Mouse (Mus musculus): ENCODE results near the gene Samd1.
A peak's percentile ranks its signal among the peaks of the same experiment; 100 is the strongest.
"Not testable (repeated sequence)": the region's sequence is repeated elsewhere in the genome, so short reads cannot be mapped to it uniquely, and the experiment has no call there.

Gene Samd1

DNA sequence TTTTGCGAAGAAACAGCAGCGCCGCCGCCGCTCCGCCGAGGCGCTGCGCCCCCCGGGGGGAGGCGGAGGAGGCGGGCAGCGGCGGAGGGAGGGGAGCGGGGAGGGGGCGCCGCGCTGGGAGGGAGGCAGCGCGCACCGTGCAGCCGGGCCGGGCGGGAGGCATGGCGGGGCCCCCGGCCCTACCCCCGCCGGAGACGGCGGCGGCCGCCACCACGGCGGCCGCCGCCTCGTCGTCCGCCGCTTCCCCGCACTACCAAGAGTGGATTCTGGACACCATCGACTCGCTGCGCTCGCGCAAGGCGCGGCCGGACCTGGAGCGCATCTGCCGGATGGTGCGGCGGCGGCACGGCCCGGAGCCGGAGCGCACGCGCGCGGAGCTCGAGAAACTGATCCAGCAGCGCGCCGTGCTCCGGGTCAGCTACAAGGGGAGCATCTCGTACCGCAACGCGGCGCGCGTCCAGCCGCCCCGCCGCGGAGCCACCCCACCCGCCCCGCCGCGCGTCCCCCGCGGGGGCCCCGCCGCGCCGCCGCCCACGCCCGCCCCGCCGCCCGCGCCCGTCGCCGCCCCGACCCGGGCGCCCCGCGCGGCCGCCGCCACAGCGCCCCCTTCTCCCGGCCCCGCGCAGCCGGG, at the start of gene Samd1:
TSS of gene Samd1 (plus strand) at position 162 of the 631 bp plus-strand sequence.
- peak; percentile 72 to 75 for DNase-seq

DNA sequence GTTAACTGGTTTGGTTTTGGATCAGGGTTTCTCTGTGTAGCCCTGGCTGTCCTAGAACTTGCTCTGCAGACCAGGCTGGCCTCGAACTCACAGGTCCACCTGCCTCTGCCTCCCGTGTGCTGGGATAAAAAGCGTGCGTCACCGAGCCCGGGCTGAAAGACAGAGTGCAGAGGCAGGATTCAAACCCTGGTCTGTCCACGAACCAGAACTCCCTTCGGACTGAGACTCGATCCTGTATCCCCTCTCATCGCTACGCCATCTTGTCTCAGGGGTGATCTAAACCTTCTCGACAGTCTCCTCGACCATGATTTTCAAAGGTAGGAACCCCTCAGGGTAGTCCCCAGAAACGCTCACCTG, 42.7 kb upstream of the Samd1 start:
- peak in 1 of 2 experiments; percentile 46 for DNase-seq

GRCm38 (mm10) chr8:83955106-83955957, 42.1 kb upstream of the Samd1 start, which contains the start of the genes Gm10644 and Asf1b:
Gene Gm10644, minus strand, starts transcription at chr8:83955205.
Gene Asf1b, plus strand, starts transcription at chr8:83955507.
- peak; percentile 99 for DNase-seq

- peak in 1 of 2 experiments; percentile 32 for DNase-seq
Measured at GRCm38 (mm10) chr8:83955958-83956218, 41.6 kb upstream of the Samd1 start.

DNA sequence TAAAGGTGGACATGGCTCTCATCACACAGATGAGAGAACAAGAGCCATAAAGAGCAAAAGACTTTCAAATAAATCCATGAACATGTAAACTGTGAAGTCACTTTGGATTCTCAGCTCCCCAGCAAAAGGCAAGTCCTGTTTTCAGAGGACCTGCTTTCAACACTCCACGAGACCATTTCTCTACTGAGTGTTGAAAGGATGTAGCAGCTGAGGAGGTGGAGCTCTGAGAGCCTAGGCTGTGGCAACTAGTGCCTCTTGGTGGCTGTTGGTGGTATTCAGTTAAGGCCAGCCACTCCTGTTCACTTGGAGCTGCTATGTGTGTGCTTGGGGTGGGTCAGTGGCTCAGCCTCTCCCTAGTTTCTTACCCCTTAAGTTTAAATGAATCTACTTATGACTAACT, 40.7 kb upstream of the Samd1 start:
- peak in 1 of 2 experiments; percentile 30 for DNase-seq

GRCm38 (mm10) chr8:83964015-83964765, 33.3 kb upstream of the Samd1 start:
- no peak for DNase-seq

DNA sequence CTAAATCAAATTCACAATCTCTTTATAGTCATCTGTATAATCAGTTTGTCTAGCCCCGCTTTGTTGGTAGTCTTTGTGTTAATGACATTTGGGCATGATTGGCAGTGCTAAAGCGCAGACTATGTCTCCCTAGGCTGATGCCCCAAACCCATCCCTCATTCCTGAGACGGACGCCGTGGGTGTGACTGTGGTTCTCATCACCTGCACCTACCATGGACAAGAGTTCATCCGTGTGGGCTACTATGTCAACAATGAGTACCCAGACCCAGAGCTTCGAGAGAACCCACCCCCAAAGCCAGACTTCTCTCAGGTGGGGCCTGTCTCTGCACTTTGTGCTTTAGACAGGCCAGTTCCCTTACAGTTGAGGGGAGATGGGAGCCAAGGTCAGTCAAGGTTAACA, 29.8 kb upstream of the Samd1 start:
- no peak for DNase-seq

DNA sequence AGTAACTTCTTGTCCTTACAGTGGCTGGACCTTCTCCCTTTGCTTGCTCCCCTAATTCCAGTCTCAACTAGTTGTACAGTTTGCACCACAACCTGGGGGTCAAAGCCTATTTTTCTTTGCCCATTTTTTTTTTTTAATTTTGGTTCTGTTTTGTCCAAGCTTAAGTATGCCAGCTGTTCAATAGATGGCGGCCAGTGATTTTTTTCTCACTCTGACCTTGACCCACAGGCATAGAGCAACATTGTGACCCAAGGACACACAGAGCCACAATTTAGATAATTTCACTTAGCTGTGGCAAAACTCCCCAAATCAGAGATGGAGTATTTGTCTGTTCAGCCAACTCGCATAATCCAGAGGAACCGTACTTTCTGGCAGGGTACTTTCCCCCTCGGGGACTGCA, 26.4 kb upstream of the Samd1 start:
- no peak for DNase-seq

DNA sequence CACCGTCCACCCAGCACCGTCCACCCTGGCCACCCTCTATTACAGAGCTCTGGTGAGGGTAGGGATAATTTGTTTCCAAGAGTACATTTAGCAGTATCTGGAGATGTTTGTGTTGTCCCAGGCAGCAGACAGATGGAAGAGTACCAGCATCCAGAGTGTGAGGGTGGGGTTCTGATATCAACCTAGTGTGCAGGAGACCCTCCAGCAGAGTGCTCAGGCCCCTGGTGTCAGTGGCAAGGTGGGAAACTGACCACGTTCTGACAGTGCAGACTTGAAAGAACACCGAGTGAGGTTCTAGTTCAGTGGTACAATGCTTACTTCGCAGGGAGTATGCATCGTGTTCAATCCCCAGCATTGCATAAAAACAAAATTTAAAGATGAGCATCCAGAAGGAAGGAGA, 25.8 kb upstream of the Samd1 start:
- no peak for DNase-seq

DNA sequence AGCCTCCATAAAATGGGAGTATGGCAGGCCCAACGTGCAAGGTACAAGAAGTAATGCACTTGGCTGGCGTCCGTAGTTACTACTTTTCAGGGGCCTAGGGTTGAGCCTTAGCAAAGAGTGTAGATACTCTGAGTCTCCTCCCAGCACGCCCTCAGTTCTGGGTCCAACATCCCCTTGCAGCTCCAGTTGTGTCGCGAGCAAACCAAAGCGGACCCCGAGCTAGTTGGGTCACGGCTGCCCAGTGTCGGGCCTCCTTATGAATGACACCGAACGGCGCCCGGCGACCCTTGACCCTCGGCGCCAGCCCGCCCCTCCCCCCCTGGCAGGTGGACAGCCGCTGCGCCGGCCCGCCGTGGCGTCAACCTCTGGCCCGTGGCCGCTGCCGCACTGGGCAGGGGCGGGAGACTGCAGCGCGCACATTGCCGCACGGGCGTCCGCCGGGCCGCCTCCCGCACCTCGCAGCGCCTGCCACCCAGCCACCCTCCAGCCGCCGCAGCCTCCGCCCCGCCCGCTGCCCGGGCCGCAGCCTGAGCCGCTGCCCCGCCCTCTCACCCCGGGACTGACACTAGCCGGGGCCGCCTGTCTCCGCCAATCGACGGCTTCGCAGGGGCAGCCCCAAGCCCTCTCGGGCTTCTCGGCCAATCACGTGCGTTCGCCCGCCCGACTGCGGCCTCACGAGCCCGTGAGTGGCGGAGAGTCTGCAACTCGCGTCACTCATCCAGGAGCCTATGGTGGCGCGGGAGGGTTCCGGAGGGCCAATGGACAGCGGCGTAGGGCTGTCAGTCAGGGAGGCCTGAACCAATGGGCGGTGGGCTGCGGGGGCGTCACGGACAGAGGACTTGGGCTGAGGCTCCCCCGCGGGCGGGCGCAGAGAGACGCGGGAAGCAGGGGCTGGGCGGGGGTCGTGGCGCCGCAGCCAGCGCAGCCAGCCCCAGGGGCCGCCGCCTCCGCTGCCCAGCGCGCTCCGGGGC, 25.0 kb upstream of the Samd1 start, which contains the start of gene Prkaca:
TSS of gene Prkaca (plus strand) at position 844 of the 971 bp plus-strand sequence.
- peak; percentile 99 for DNase-seq

- DNase-seq = peak; percentile 76 to 77
Measured at GRCm38 (mm10) chr8:83973161-83974031, 24.1 kb upstream of the Samd1 start.

DNA sequence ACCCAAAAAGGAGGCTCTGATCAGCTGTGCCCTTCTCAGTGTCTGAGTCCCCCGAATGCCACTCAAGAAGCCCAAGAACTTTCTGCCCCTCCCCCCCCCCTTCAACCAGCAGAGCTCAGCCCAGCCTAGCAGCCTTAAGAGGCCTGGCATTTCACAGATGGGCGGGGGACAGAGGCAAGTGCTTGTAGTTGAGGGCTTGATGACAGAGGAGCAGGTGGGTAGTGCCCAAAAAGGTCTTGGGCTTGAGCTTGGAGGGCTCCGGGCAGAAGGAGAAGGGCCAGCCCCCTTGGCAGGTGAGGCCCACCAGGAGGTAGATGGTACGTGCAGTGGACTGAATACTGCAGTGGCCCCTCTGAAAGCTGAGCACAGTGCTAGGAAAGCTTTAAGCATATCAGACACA, 23.0 kb upstream of the Samd1 start:
- peak in 1 of 2 experiments; percentile 24 for DNase-seq

DNA sequence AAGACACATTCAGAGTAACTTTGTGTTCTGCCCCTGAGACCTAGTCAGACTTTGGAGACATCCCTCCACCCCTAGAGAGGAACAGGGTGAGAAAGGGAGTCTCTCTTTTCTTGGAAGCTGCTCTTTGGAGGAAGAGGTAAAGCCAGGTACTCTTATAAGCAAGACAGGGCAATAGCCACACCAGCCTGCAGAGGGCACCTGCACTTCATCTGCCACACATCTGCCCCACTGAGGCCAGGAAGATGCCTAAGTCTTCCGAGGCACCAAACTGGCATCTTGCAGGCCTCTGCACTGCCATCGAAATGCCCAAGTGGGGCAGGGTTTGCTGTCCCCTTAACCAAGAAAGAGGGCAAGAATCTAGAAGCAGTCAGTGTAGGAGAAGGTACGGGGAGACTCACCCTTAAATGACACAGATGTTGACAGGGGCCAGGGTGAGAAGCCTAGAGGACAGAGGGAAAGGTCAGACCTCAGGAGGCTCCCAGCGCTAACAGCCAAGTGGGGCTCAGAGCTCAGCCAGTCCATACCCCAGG, 21.3 kb upstream of the Samd1 start:
- DNase-seq = no peak

- peak in 1 of 2 experiments; percentile 29 for DNase-seq
Measured at GRCm38 (mm10) chr8:83976779-83977350, 20.6 kb upstream of the Samd1 start.

- DNase-seq = no peak
Measured at GRCm38 (mm10) chr8:83977646-83978045, 19.8 kb upstream of the Samd1 start.

DNA sequence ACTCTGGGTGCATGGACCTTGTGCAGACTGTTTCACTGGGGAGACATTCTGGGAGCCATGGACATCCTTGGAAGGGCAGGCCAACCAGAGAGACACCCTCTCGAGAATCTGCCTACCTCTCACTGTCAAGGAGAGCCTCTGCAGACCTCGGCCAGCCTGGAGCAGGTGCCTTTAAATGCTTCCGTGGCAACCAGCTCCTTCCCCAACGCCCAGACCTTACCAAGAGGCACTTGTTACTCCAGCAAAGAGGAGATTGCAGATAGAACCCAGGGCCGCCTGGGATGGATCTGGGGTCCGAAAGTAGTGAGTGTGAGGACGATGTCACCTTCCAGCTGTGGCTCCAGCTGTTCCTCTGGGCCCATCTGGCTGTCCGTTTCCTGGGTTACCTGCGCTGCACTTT, 19.3 kb upstream of the Samd1 start:
- DNase-seq = no peak

GRCm38 (mm10) chr8:83980250-83980649, 17.2 kb upstream of the Samd1 start:
- DNase-seq = peak; percentile 49 to 55

GRCm38 (mm10) chr8:83980845-83981244, 16.6 kb upstream of the Samd1 start:
- peak; percentile 44 to 55 for DNase-seq

GRCm38 (mm10) chr8:83981533-83981932, 15.9 kb upstream of the Samd1 start:
- DNase-seq = peak; percentile 28 to 43

DNA sequence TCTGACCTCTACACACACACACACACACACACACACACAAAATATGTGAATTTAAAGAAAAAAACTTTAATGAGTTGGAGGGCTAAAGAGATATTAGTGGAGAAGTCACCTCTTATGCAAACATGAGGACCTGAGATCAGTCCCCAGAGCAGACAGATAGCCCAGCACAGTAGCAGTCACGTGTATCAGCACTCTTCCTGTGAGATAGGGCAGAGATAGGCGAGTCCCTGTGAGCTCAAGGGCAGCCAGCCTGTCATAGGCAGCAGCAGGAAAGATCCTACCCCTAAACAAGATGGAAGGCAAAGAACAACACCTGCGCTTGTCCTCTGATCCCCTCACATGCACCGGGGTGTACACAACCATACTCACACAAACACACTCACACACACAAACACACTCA, 15.0 kb upstream of the Samd1 start:
- no peak for DNase-seq

DNA sequence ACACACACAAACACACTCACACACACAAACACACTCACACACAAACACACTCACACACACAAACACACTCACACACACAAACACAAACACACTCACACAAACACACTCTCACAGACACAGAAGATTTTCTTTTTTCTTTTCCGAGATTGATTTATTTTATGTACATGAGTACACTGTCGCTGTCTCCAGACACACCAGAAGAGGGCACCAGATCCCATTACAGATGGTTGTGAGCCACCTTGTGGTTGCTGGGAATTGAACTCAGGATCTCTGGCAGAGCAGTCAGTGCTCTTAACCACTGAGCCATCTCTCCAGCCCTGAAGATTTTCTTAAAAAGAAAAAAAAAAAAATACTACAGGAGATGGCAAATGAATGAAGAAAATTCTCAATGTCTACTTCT, 14.2 kb upstream of the Samd1 start:
- DNase-seq = not testable (repeated sequence)

All from cerebellum, postnatal 10 days (tissue).